Mouse (Mus musculus) olfactory bulb, adult 2 months (tissue): ENCODE results near the gene Zfp68. TPM values are rescaled to one million over a fixed set of nuclear protein-coding genes. Genes with fewer than 3 reads are reported as not detected.
"Not testable (repeated sequence)": the region's sequence is repeated elsewhere in the genome, so short reads cannot be mapped to it uniquely, and the experiment has no call there.

Source experiments
- H3K27ac ChIP-seq: fragments of 200-500 bp; 2 replicates; pipeline ENCODE4 v1.5.1; 2012; ENCODE audit warnings: low read depth, low read length; ENCODE audit not compliant: insufficient read depth
- H3K4me1 ChIP-seq: fragments of 200-500 bp; 2 replicates; pipeline ENCODE4 v1.6.1; 2012; ENCODE audit warnings: low read length; ENCODE audit not compliant: control insufficient read depth, insufficient read depth
- H3K4me3 ChIP-seq: fragments of 200-500 bp; 2 replicates; pipeline ENCODE4 v1.5.1; 2012; ENCODE audit warnings: mild to moderate bottlenecking, low read depth, low read length, moderate library complexity; ENCODE audit not compliant: insufficient read depth
- CTCF ChIP-seq: fragments of 200-500 bp; IDR thresholded peaks from 2 replicates; pipeline ENCODE4 v1.5.1; 2012; ENCODE audit warnings: low read depth, mild to moderate bottlenecking, low read length, moderate library complexity; ENCODE audit not compliant: insufficient read depth
- POLR2A ChIP-seq: fragments of 200-500 bp; IDR thresholded peaks from 2 replicates; pipeline ENCODE4 v1.6.1; 2012; ENCODE audit warnings: mild to moderate bottlenecking, low read depth, low read length, moderate library complexity; ENCODE audit not compliant: insufficient read depth
- WGBS: fragments of 180-500 bp; shearing (Covaris S2); methylation state at CpG from one replicate; pipeline ENCODE4 v1.1.7; 2018; 5-methylcytosine and 5-hydroxymethylcytosine counted together
- polyA plus RNA-seq: library from polyadenylated mRNA; stranded (reverse); fragments of >200 nt; gene quantifications from 2 replicates; pipeline ENCODE4 v1.2.4, GENCODE M21; 2012; ENCODE audit warnings: low replicate concordance; ENCODE audit not compliant: missing spikeins, insufficient read depth, insufficient read length

Zfp68 gene
- polyA plus RNA-seq, 1 experiment: not detected

GRCm38 (mm10) chr5:138623478-138623875 is 3.9 kb upstream of the Zfp68 start:
- Histone ChIP-seq H3K4me1 (0 out of 2 replicates have a peak, but pooled peaks cover 2% of the 10 kb centered on the region), H3K27ac (no peak overlapping the region), H3K4me3 (peak overlapping the region; percentile 76)
- WGBS: 4% methylated on average over 3 of the region's 3 CpGs
- TF ChIP-seq CTCF (no peak), POLR2A (no peak)

- TF ChIP-seq CTCF (no peak), POLR2A (peak; percentile 70; the same call in 1 of the 2 replicates)
- H3K27ac ChIP-seq: peak within 1 kb of the TSS; percentile 82
- H3K4me3 ChIP-seq: peak within 1 kb of the TSS; percentile 76
- under 1% methylated on average over 30 of the region's 30 CpGs for WGBS
- H3K4me1 ChIP-seq: 0 out of 2 replicates have a peak, but pooled peaks cover 2% of the 10 kb centered on the region
Observed at GRCm38 (mm10) chr5:138622645-138623477, 3.3 kb upstream of the Zfp68 start, which contains the start of gene A430033K04Rik. Gene A430033K04Rik (plus strand): TSS chr5:138622859.

- H3K4me1 ChIP-seq: peaks cover 5% of the 10 kb centered on the region
- TF ChIP-seq CTCF: no peak
- no peak for TF ChIP-seq POLR2A
- no peak overlapping the region for H3K4me3 ChIP-seq
- WGBS: 35% methylated on average over 5 of the region's 5 CpGs
- H3K27ac ChIP-seq: no peak overlapping the region
Observed at GRCm38 (mm10) chr5:138620836-138621235, 1.3 kb upstream of the Zfp68 start.

GRCm38 (mm10) chr5:138618353-138618752 is 1.2 kb downstream of the Zfp68 start:
- 100% methylated on average over 1 of the region's 1 CpGs for WGBS
- no peak for TF ChIP-seq CTCF
- TF ChIP-seq POLR2A: no peak
- no peak overlapping the region for H3K4me3 ChIP-seq
- H3K27ac ChIP-seq: no peak overlapping the region
- peaks cover 3% of the 10 kb centered on the region for H3K4me1 ChIP-seq

DNA sequence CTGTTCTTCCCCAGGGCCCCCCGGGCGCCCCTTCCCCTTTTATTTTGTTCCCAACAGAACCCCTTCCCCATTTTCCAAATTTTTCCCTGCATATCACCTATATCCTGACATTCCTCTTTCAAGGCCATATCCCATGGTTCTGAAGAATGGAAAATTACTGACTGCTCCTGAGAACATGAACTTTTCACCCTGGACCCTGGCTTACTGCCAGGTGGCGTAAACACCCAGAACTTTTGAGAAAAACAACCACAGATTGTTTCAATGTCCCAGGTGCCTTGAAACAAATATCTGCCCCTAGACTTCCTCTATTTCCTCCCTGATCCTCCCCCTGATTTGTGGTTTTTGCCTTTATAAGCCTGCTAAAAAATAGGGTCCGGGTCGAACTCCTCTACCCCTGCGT is 32.2 kb downstream of the Zfp68 start:
- Histone ChIP-seq H3K4me3 (no peak overlapping the region), H3K4me1 (no peaks in the 10 kb centered on the region), H3K27ac (no peak overlapping the region)
- WGBS: 93% methylated on average over 6 of the region's 6 CpGs
- TF ChIP-seq CTCF (no peak), POLR2A (no peak)

- TF ChIP-seq CTCF: no peak
- TF ChIP-seq POLR2A: no peak
- H3K4me1 ChIP-seq: no peaks in the 10 kb centered on the region
- no peak overlapping the region for H3K27ac ChIP-seq
- no peak overlapping the region for H3K4me3 ChIP-seq
- 61% methylated on average over 4 of the region's 4 CpGs for WGBS
Observed at GRCm38 (mm10) chr5:138571623-138572022, 47.9 kb downstream of the Zfp68 start.

- not testable (repeated sequence) for H3K4me1 ChIP-seq, H3K4me3 ChIP-seq, H3K27ac ChIP-seq
- WGBS: 70% methylated on average over 2 of the region's 2 CpGs
Observed at GRCm38 (mm10) chr5:138564612-138565011, 54.9 kb downstream of the Zfp68 start, which contains the start of gene 1700123K08Rik. Gene 1700123K08Rik (minus strand): TSS chr5:138564712.

Other genes starting within 250 kb of the Zfp68 start
- not detected in 2 replicates for gene Zfp157, start 178.3 kb downstream of the Zfp68 start, polyA plus RNA-seq
- not detected in 2 replicates for gene 1700123K08Rik, start 55.0 kb downstream of the Zfp68 start, polyA plus RNA-seq
- not detected in 2 replicates for gene A430033K04Rik, start 3.1 kb upstream of the Zfp68 start, polyA plus RNA-seq
- not detected in 2 replicates for gene Fam20c, start 134.8 kb upstream of the Zfp68 start, polyA plus RNA-seq
- not detected in 2 replicates for gene Gm5294, start 200.3 kb upstream of the Zfp68 start, polyA plus RNA-seq